Mouse (Mus musculus): Measurements from ENCODE around the gene Cisd1.

- TF ChIP-seq CTCF (IDR thresholded peaks at IDR 0.05; ENCODE audit: borderline replicate concordance, insufficient read depth, low read length) (no peak), POLR2A (IDR thresholded peaks at IDR 0.05; ENCODE audit: low read depth, low read length) (no peak)
Observed at GRCm38 (mm10) chr10:71310288-71310687, 34.5 kb downstream of the Cisd1 start.
